Mouse (Mus musculus) B cell, adult 2 months (primary cell): ENCODE results near the gene Ikbkg.
A peak's percentile ranks its signal among the peaks of the same experiment; 100 is the strongest.
"Not testable (repeated sequence)": the region's sequence is repeated elsewhere in the genome, so short reads cannot be mapped to it uniquely, and the experiment has no call there.

Experiments
- DNase-seq, 2 experiments: peaks; one replicate each; pipeline ENCODE4 v3.0.0; 2022

Gene Ikbkg

DNA sequence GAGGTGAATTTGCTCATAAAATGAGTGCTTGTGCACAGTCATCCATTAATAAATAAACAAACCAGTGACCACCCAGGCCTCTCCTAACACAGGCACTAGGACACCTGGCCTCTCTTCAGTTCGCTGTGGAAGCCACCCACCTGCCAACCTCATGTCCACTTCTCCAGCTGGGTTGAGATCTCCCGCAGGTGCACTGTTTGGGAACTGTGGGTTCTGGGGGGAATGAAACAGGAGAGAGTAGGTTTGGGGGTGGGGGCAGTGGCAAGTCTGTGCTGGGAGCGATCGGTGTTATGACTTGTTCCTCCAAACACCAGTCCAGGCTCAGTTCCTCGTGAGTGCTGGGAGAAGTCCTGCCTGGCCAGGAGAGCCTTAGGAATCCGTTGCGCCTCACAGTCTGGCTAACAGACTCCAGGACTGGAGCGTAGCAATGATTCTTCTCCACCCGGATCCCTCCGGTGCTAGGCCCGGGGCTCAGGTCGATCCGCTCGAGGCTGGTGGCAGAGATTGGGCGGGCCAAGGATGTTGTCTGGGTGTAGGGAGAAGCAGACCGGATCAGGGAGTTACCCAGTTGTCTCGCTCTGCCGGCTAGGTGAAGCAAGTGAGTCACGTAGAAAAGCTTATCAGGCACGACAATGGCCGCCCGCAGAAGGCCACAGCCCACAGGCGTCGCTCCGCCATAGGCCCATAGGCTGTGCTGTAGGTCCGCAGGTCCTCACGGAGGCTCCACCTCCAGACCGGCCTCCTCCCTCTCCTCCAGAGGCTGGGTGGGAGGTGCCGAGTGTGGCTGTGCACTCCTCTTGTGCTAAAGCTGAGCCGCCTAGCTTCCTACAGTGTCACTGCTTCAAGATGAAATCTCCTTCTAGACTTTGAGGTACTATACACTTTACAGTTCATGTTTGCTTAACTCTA lies at the start of gene Ikbkg, which contains the start of gene Fam3a:
Ikbkg (plus strand) TSS at position 756 of the 909 bp plus-strand sequence.
Fam3a (minus strand) TSS at position 738 of the 909 bp plus-strand sequence.
- DNase-seq, result peak; percentile 81 to 86

DNA sequence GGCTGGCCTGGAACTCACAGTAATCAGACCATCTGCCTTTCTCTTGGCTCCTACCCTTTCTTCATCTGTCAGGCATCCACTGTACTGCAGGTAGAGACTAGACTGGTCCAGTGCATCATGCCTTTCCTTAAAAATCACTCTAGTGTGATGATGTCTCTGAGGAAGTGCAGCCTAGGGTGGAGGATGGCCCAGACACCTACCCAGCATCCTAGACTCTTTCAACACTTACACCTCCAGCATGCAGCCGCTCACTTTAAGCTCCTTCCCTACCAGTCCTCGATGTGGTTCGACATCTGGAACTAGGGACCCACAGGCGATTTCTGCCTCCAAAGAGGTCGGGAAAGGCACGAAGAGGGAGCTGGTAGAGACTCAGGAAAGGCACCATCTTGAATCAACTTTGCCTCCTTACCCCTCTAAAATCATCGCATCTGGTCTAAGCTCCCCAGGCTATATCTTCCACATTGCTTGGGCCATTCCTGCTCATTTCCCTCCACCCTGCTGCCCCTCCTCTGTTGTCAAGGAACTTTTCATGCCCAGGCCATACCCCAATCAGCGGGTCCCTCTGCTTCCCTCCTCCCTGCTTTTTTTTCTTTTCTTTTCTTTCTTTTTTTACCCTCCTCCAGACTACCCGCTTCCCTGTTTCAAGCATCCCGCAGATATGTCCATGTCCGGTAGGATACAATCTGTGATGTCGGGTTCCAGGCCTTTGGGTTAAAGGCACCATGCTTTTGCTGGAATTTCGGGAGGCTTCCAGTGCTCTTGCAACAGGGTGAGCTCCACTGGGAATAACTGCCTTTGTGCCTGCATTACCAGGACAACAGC lies 40.2 kb upstream of the Ikbkg start:
- DNase-seq, result no peak

DNA sequence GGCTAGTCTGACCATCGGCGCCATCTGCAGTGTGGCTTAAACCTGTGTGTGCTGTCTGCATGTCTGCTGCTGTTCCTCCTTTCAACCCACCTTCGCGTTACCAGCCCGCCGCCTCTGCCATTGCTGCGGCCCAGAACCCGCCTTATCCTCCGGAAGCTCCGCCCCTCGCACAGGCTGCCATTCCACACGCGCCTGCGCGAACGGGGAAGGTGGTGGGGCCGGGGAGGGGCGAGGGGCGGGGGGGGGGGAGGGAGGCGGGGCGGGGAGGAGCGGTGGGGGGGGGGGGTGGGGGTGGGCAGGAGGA lies 39.7 kb upstream of the Ikbkg start, which contains the start of gene Lage3:
Lage3 (minus strand) TSS at position 152 of the 304 bp plus-strand sequence.
- peak; percentile 78 to 80 for DNase-seq

DNA sequence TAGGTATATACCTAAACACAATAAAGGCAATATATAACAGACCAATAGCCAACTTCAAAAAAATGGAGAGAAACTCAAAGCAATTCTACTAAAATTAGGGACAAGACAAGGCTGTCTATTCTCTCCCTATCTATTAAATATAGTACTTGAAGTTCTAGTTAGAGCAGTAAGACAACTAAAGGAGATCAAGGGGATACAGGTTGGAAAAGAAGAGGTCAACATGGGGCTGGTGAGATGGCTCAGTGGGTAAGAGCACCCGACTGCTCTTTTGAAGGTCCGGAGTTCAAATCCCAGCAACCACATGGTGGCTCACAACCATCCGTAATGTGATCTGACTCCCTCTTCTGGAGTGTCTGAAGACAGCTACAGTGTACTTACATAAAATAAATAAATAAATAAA lies 36.0 kb upstream of the Ikbkg start:
- not testable (repeated sequence) for DNase-seq

DNA sequence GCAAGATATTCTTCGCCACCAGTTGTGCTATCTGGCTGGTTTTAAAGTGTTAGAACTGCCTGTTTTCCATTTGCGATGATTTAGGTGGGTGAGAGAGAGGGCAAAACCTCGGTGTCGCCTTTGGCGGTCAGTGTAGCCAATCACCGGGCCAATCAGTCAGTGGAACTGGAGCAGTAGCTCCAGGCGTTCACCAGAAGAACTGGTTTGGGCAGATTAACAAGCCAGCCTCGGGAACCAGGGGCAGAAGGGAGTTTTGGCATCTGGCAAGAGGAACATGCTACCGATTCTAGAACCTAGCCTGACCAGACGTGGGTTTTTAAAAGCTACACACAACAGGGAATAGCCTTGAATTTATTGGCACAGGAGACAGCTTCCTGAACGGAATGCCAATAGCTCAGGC lies 33.9 kb upstream of the Ikbkg start:
- no peak for DNase-seq

DNA sequence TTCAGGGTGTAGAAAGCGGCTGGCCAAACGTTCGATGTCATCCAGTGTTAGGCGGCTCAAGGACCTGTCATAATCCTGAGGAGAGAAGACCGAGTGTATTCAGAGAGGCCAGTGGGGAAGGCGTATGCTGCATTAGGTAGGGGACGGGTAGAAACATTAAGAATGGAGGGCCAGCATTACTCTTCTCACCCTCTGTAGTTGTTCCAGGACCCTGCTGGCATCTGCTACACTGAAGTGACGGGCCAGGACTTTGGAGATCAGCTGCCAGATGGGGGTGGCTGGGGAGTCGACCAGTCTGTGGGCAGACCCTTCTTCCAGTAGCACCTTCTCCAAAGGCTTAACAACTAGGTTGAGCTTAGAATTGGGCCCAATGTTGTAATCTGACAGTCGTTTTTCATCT lies 25.6 kb upstream of the Ikbkg start:
- DNase-seq, result no peak

DNA sequence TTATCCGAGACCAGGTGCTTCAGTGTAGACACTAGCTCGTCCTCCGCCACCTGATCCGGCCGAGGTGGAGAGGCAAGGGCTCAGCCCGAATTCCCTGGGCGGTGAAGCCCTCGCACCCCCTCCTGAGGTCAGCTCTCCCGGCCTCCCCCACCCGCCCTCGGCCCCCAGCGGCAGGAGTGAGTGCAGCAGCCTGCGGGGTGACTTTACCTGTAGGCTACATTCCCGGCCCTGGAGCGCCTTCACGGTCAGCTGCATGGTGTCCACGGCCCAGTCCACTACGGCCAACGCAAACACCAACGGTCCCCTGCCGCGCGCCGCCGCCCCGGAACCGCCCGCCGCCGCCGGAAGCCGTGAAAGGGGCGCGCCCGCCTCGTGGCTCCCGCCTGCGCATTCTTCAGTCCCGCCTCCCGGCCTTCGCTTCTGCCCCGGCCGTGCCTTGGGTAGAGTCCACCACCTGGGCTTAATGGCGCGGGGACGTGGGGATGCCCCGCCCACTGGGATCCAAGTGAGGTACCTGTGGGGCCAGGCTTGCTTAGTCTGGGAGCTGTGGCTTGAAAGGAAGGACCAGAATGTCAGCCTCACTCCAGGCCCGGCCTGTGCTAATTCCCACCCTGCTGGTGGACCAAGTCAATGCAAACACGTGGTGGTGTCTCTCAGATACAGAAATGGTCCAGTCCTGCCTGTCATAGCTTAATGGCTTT lies 24.7 kb upstream of the Ikbkg start:
- DNase-seq, result peak; percentile 69 to 76

DNA sequence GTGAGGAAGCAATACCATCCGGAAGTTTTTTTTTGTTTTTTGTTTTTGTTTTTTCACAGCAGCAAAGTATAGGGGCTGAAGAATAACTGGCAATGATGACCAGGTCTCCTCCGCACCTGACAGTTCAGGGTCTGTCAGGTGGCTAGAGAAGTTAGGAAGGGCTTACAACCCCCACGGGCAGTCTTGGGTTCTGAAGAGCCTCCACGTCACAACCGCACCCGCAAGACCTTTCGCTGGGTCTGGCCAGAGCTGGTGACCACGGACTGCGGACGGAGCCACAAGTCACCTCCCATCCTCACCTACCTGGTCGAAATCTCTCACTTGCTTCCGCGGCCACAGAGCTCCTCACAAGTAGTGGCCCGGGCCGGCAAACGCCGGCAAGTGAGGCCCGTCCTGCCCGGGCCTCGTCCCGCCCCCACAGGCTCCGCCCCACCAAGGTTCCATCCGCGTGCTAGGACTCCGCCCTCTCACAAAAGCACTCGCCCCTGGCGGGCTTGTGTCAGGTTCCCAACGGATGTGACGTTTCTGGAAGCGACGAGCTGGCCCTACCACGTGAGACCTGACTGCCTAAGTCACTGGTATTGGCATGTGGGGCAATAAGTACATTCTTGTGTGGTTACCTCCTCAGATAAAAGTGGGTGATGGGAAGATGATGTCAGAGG lies 20.1 kb upstream of the Ikbkg start, which contains the start of the genes Ubl4a and Slc10a3:
Ubl4a (minus strand) TSS at position 331 of the 662 bp plus-strand sequence.
Slc10a3 (minus strand) TSS at position 462 of the 662 bp plus-strand sequence.
- DNase-seq, result peak; percentile 91 to 94

DNA sequence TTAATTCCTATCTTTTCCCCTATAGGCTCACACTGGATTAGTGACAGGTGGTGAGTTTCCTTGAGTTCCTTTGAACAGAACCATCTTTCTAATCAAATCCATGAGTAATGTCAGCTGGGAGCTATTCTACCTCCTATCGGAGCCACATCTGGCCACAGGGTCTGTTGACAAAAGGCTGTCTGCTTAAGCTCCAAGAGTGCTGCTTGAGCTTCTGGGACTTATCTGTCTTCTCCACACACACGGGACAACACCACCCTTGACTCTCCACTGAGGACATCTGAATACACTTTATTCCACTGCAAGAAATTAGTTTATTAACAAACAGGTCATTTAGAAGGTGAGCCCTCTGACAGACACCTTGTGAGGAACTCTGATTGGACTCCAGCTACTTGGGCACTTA lies 8.6 kb upstream of the Ikbkg start:
- no peak for DNase-seq

DNA sequence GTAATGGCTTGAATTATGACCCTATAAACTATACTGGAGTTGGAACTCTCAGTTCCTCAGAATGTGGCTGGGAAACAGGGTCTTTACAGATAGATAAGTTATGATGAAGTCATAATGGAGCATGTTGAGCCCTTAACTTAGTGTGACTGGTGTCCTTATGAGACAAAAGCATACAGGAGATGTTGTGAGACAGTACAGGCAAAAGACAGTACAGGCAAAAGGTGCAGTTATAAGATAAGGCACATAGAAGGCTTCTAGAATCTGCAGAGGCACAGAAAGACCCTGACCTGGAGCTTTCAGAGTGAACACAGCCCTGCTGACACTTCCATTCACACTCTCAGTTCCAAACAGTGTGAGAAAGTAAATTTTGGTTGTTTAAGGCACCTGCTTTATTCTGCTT lies 4.9 kb upstream of the Ikbkg start:
- DNase-seq, result no peak

DNA sequence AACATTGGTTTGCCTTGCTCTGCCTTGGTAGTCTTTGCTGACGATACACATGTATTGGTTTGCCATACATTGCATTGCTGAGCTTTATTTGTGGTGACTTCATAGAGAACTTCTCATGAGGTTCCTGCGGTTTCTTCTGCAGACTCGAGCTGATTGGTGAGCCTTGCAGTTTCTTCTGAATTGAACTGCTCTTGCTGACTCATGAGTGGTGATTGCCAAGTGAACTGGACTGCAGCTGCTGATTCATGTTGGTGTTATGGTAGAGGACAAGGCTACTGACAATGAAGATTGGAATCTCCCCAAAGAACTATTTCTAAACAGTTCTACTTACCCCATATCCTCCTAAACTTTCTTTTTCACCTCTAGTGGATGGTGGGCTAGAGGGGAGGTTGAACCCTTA lies 7.0 kb downstream of the Ikbkg start:
- no peak for DNase-seq

DNA sequence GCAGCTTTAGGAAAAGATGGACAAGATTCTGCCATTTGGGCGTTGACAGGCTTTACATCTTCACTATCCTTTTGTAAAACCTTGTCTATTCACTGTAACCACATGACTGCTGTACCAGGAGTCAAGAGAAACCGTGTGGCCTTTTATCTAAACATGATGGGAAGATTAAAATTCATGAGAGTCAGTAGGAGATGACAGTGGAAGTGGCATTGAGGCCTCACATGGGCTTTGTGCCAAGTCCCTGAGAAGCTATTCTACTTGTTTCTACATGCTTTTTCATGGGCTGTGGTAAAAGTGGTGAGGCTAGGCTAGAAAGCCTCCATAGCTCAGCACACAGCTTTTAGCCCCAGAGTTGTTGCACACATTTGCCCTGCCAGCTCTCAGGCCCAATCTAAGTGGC lies 15.2 kb downstream of the Ikbkg start:
- no peak for DNase-seq

DNA sequence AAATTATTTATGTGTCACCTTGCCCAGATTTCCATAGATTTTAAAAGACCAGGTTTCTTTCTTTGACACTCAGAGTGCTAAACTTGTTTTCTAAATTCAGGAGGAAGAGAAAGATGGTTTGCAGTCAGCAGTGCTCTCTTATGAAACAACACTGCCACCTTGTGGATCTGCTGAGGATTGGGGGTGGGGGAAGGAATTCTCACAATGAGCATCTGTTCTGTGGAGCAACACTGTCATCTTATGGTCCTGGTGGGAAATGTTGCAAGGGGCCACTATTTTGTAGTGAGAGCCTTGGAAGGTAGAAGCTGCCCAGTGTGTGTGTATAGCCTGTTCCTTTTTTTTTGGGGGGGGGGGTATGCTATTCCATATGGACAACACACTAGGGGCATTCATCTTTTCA lies 20.3 kb downstream of the Ikbkg start:
- DNase-seq, result peak; percentile 79 to 83

DNA sequence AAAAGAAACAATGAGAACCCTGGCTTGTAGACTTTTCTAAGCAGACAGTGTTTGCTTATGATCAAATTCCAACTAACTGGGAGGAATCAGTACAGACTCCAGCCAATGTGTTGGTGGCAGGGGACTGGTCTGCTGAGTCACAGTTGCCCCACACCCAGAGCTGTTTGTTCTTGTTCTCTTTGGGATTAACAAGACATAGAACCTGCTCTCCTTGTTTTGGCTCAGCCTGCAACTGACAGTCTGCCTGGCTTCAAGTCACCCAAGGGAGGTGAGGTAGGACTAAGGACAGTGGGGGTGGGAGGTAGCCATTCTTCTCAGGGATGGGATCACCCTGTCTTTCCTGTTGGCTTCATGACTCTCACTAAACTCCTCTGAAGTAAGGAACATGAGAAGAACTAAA lies 31.4 kb downstream of the Ikbkg start:
- DNase-seq, result no peak

DNA sequence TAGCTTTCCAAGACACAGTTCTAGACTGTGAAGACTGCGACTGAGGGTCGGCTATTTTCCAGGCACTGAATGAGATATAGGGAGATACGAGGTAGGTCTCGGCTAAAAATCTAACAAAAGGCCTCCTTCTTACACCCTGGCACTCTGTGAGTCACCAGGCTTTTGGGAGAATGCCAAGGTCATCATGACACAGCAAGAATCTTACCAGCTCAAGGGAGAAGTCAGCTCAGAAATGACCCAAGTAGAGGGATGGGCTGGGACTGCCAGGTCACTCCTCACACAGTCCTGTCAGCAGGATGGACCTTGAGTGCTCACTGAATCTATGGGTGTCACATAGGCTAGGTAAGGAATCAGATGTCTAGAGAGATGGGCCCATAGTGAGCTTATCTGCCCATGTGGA lies 32.1 kb downstream of the Ikbkg start:
- DNase-seq, result no peak

DNA sequence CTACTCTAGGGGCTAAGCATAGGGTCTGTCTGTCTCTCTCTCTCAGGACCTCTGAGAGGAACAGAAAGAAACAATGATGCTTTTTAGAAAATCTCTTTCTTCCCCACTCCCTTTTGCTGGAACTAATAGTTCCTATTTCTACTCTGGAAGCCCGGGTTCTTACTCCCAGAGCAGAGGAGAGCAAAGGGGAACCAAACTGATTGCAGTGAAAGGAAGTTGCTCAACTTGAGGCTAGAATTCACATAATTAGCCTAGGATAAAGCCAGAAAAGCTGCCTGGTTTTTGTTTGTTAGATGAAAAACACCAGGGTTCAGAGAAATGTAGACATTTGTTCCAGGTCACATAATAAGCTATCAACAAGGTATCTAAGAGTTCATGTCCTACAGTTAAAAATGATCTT lies 33.2 kb downstream of the Ikbkg start:
- no peak for DNase-seq

DNA sequence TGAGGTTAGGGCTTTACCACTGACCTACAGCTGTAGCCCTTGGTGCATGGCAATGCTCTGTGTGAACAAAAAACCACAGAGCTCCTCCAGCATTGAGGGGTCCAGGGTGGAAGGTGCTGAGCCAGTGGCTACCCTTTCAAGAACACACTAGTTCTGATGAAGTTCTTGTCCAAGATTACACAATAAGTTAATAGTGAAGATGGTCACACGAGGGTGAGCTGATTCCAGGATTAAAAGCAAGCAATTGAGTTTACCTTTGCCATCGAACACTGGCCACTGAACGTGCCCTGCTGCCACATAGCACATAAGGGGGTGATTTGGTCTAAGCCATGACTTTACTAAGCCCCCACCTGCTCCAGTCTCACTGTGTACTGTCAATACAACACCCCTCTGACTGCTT lies 34.0 kb downstream of the Ikbkg start:
- no peak for DNase-seq

DNA sequence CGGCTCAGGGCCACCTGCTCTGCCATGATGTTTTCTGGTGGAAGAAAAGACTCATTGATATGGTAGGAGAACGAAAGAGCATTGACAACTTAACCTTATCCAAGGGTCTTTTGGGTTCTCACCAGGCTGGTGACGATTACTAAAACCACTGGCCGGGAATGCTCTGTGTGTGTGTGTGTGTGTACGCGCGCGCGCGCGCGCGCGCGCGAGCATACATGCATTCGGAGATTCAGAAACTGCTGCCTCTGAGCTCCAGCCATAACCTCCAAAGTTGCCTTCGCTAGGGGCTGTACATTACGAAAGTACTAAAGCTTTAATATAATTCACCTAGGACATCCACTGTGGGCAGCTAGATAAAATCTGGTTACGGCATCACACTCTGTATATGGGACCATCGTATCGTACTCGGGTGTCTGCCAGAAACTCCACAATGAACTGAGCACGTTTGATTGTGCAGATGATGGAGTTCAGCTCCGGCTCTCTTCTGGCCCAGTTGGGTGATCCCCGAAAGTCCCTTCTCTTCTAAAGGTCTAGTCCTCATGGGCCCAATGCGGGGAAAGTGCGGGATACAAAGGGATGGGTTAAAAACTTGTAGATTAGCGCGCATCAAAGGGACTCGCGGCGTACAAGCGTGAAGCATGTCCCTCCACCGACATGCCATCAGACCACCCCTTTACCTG lies 35.2 kb downstream of the Ikbkg start:
- DNase-seq, result no peak

DNA sequence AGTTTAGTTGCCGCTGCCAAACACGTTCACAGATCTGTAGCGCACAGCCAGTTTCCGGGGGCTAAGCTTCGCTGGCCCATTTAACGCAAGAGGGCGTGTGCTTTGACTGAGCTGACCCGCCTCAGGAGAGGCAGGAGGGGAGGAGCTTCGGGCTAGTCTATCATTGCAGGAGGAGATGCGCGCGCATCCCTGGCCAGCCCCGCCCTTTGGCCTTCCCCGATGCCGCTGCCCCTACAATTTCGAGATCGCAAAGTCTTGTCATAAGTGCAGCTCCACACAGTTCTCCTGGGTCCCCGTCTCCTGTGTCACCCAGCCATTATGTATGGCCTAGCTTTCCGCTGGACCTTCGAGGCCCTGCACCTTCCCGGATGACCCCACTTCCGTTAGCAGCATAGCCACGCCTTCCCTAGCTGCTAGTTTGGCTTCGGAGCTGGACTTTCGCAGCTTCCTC lies 35.8 kb downstream of the Ikbkg start, which contains the start of gene G6pdx:
G6pdx (minus strand) TSS at position 369 of the 451 bp plus-strand sequence.
- peak; percentile 91 to 93 for DNase-seq

DNA sequence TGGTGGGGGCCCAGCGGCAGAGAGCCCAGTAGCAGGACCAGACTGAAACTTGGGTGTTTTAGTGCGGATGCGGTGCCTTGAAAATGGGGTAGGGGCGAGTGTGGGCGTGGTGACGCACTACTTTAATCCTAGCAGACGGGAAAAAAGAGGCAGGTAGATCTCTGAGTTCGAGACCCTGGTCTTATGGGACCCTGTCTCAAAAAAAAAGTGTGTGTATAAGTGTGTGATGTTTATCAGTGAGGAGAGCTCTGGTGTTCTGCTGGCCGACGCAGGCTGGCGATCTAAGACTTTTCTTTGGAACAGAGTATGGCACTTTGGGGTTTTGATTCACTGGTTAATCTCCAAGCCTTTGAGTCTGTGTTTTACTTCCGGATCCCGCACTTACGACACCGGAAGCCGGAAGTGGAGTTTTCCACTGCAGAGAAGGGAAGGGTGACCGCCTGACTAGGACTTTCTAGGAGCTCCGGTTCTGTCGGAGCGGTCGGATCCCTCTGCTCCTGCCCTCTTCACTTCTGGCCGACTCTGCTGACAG lies 36.3 kb downstream of the Ikbkg start:
- peak; percentile 60 to 64 for DNase-seq

DNA sequence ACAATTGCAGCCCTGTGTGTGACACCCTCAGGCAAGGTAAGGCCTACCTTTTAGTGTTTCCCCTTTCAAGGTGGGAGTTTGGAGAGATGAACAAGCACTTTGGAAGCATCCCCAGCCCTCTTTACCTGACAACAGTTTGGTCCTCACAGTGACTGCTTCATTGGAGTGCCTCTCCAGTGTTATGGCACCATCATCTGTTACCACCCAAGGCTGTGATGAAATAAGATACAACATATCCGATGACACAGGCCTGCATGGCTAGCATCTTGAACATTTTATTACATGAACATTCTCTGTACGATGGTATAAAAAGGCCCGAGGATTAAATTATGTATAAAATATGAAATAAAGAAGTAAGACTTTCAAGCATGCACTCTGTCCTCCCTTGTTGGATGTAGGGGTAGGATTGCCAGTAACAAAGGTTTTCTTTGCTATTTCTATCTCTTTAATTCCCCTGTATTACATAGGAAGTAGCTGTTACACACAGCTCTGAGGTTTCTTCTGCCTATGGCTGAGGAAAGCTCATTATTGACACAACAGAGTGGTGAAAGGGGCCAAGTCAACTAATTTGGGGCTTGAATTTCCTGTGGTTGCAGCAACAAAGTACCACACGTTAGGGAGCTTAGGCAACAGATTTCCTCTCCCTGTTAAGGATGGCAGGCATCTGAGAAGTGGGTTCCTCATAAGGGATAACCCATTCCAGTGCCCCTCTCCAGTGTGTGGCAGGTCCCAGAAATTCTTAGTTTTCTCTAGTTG lies 58.2 kb downstream of the Ikbkg start:
- DNase-seq, result no peak
